Comparison of ENCODE assay signal across 1 mouse cellular context in genomic region chr6:23156357-23156756, GRCm38 (mm10). TPM values are rescaled to one million over a fixed set of nuclear protein-coding genes. Genes with fewer than 3 reads are reported as not detected.
"Had no signal": no experiment of that assay in that cellular context is flagged by ENCODE, and none has a peak within 500 bp of the region (broad histone marks: within the 10 kb centered on the region; RNA-seq: fewer than 3 reads in every experiment).

No protein-coding gene starts in this region.

RNA-seq across cellular contexts. Expression of gene Aass, which starts 23.6 kb away (rescaled TPM):
- total RNA-seq: heart, postnatal 10 days had no signal
